Mouse (Mus musculus): ENCODE results near the gene Vmn2r118. TPM values are rescaled to one million over a fixed set of nuclear protein-coding genes. Genes with fewer than 3 reads are reported as not detected.

Vmn2r118 gene
- polyA plus RNA-seq (2015; fragmentation: Nextera tagmentation; extraction: Ambion mirVana): 0.03 TPM in 1 of 2 replicates, not detected in the other

- H3K4me3 ChIP-seq (replicated peaks): no peak within 1 kb of the TSS
- H3K9me3 ChIP-seq (replicated peaks): no peaks in the 10 kb centered on the region
- H3K27ac ChIP-seq (replicated peaks): no peak within 1 kb of the TSS
- H3K27me3 ChIP-seq (replicated peaks): no peaks in the 10 kb centered on the region
- H3K4me1 ChIP-seq: no peaks in the 10 kb centered on the region
- no peak within 1 kb of the TSS for H3K4me2 ChIP-seq
- H3K9ac ChIP-seq (replicated peaks): no peak within 1 kb of the TSS
- WGBS: 92% methylated on average over 3 of the region's 3 CpGs
- ATAC-seq (ENCODE audit: low FRiP score): no peak
- no peaks in the 10 kb centered on the region for H3K36me3 ChIP-seq
Observed at GRCm38 (mm10) chr17:55625092-55625491, at the start of gene Vmn2r118. Gene Vmn2r118, minus strand, starts transcription at chr17:55625192.

GRCm38 (mm10) chr17:55661099-55661498 is 36.1 kb upstream of the Vmn2r118 start:
- ATAC-seq (ENCODE audit: low FRiP score): no peak
- no peak overlapping the region for H3K4me3 ChIP-seq (replicated peaks)
- no peak overlapping the region for H3K9ac ChIP-seq (replicated peaks)
- WGBS: 92% methylated on average over 2 of the region's 2 CpGs
- H3K27ac ChIP-seq (replicated peaks): no peak overlapping the region
- H3K4me1 ChIP-seq: no peaks in the 10 kb centered on the region
- H3K9me3 ChIP-seq (replicated peaks): no peaks in the 10 kb centered on the region
- peaks cover 21% of the 10 kb centered on the region for H3K36me3 ChIP-seq
- no peak overlapping the region for H3K4me2 ChIP-seq
- no peaks in the 10 kb centered on the region for H3K27me3 ChIP-seq (replicated peaks)

GRCm38 (mm10) chr17:55590838-55591237 is 34.2 kb downstream of the Vmn2r118 start:
- WGBS: 57% methylated on average over 1 of the region's 1 CpGs
- Histone ChIP-seq H3K36me3 (no peaks in the 10 kb centered on the region), H3K4me3 (replicated peaks) (no peak overlapping the region), H3K4me1 (no peaks in the 10 kb centered on the region), H3K9me3 (replicated peaks) (no peaks in the 10 kb centered on the region), H3K4me2 (no peak overlapping the region), H3K27me3 (replicated peaks) (no peaks in the 10 kb centered on the region), H3K9ac (replicated peaks) (no peak overlapping the region), H3K27ac (replicated peaks) (no peak overlapping the region)
- ATAC-seq (ENCODE audit: low FRiP score): no peak

- no peak overlapping the region for H3K4me2 ChIP-seq
- H3K4me1 ChIP-seq: no peaks in the 10 kb centered on the region
- H3K27ac ChIP-seq (replicated peaks): no peak overlapping the region
- ATAC-seq (ENCODE audit: low FRiP score): no peak
- no peak overlapping the region for H3K4me3 ChIP-seq (replicated peaks)
- 69% methylated on average over 2 of the region's 2 CpGs for WGBS
- no peaks in the 10 kb centered on the region for H3K27me3 ChIP-seq (replicated peaks)
- no peaks in the 10 kb centered on the region for H3K36me3 ChIP-seq
- no peak overlapping the region for H3K9ac ChIP-seq (replicated peaks)
- no peaks in the 10 kb centered on the region for H3K9me3 ChIP-seq (replicated peaks)
Observed at GRCm38 (mm10) chr17:55561774-55562173, 63.2 kb downstream of the Vmn2r118 start.

- no peak for ATAC-seq (ENCODE audit: low FRiP score)
- Histone ChIP-seq H3K36me3 (no peaks in the 10 kb centered on the region), H3K27me3 (replicated peaks) (no peaks in the 10 kb centered on the region), H3K9ac (replicated peaks) (no peak overlapping the region), H3K4me1 (no peaks in the 10 kb centered on the region), H3K9me3 (replicated peaks) (no peaks in the 10 kb centered on the region), H3K27ac (replicated peaks) (no peak overlapping the region), H3K4me3 (replicated peaks) (no peak overlapping the region), H3K4me2 (no peak overlapping the region)
- 94% methylated on average over 1 of the region's 1 CpGs for WGBS
Observed at GRCm38 (mm10) chr17:55548476-55548875, 76.5 kb downstream of the Vmn2r118 start.

Other genes starting within 250 kb of the Vmn2r118 start
- gene St6gal2, start 179.8 kb downstream of the Vmn2r118 start, polyA plus RNA-seq (2015; fragmentation: Nextera tagmentation; extraction: Ambion mirVana): 21.9 and 25.2 TPM in 2 replicates
- 7.2 TPM in 2 replicates for gene Pot1b, start 87.4 kb upstream of the Vmn2r118 start, polyA plus RNA-seq (2015; fragmentation: Nextera tagmentation; extraction: Ambion mirVana)
- gene Adgre4, start 124.8 kb upstream of the Vmn2r118 start, polyA plus RNA-seq (2015; fragmentation: Nextera tagmentation; extraction: Ambion mirVana): 0.18 and 0.29 TPM in 2 replicates

All from neural tube, embryonic 15.5 days (tissue).